Comparison of ENCODE assay signal across 12 mouse cellular contexts in genomic region chr13:59886572-59886971, GRCm38 (mm10).
DNase-seq lines count a peak whose midpoint lies in the region; ATAC-seq and TF ChIP-seq lines count a peak whose summit lies in the region.
"Had no signal": no experiment of that assay in that cellular context is flagged by ENCODE, and none has a peak within 500 bp of the region (broad histone marks: within the 10 kb centered on the region; RNA-seq: fewer than 3 reads in every experiment).

No protein-coding gene starts in this region.

- no peaks in the 10 kb centered on the region for H3K36me3 ChIP-seq in forebrain, postnatal 0 days (ENCODE audit: insufficient read depth)
- H3K36me3 ChIP-seq in forebrain, embryonic 11.5 days (ENCODE audit: control insufficient read depth, insufficient read depth, low read length), result no peaks in the 10 kb centered on the region
- H3K36me3 ChIP-seq: limb, embryonic 15.5 days had no signal

- TF ChIP-seq CTCF in forebrain, postnatal 0 days (IDR thresholded peaks at IDR 0.05; ENCODE audit: low read depth), result peak; percentile 28; the same call in 1 of the 2 replicates
- TF ChIP-seq CTCF in lung, adult 2 months (IDR thresholded peaks at IDR 0.05; ENCODE audit: insufficient read depth, low read length), result 0 out of 2 replicates have a peak, but pooled peaks have one; percentile 11
- TF ChIP-seq CTCF in olfactory bulb, adult 2 months (IDR thresholded peaks at IDR 0.05; ENCODE audit: insufficient read depth, low read depth, low read length), result no peak

- no peaks in the 10 kb centered on the region for H3K9me3 ChIP-seq in forebrain, postnatal 0 days (ENCODE audit: low read length)
- H3K9me3 ChIP-seq in forebrain, embryonic 11.5 days (ENCODE audit: control insufficient read depth, low read length), result no peaks in the 10 kb centered on the region
- H3K9me3 ChIP-seq: limb, embryonic 15.5 days had no signal

- ATAC-seq in forebrain, postnatal 0 days, result no peak
- no peak for ATAC-seq in forebrain, embryonic 11.5 days (replicated peaks; ENCODE audit: low FRiP score)

- WGBS in forebrain, postnatal 0 days, result 51% methylated on average over 3 of the region's 3 CpGs
- WGBS in forebrain, embryonic 11.5 days, result 51% methylated on average over 3 of the region's 3 CpGs
- 61% methylated on average over 3 of the region's 3 CpGs for WGBS in lung, adult 2 months
- 61% methylated on average over 3 of the region's 3 CpGs for WGBS in olfactory bulb, adult 2 months

- H3K4me2 ChIP-seq in forebrain, postnatal 0 days (ENCODE audit: low read depth), result no peak overlapping the region
- no peak overlapping the region for H3K4me2 ChIP-seq in forebrain, embryonic 11.5 days (ENCODE audit: low read depth, low read length, severe bottlenecking)
- H3K4me2 ChIP-seq: limb, embryonic 15.5 days had no signal

- H3K27ac ChIP-seq in forebrain, postnatal 0 days (ENCODE audit: low read depth, low read length), result no peak overlapping the region
- H3K27ac ChIP-seq in forebrain, embryonic 11.5 days (ENCODE audit: low read depth, low read length), result no peak overlapping the region
- peak overlapping the region; percentile 89; the same call in 1 of the 2 replicates for H3K27ac ChIP-seq in olfactory bulb, adult 2 months (ENCODE audit: insufficient read depth, low read depth, low read length)
- H3K27ac ChIP-seq: limb, embryonic 15.5 days had no signal

- no peak for TF ChIP-seq POLR2A in lung, adult 2 months (IDR thresholded peaks at IDR 0.05; ENCODE audit: borderline replicate concordance, extremely low read depth, low read depth, low read length)
- TF ChIP-seq POLR2A in olfactory bulb, adult 2 months (IDR thresholded peaks at IDR 0.05; ENCODE audit: insufficient read depth, low read depth, low read length), result no peak

- H3K27me3 ChIP-seq in forebrain, postnatal 0 days (ENCODE audit: insufficient read depth, low read length), result no peaks in the 10 kb centered on the region
- no peaks in the 10 kb centered on the region for H3K27me3 ChIP-seq in forebrain, embryonic 11.5 days (ENCODE audit: control insufficient read depth, insufficient read depth, low read length)
- H3K27me3 ChIP-seq: limb, embryonic 15.5 days had no signal

- H3K9ac ChIP-seq in forebrain, postnatal 0 days, result no peak overlapping the region
- no peak overlapping the region for H3K9ac ChIP-seq in forebrain, embryonic 11.5 days (ENCODE audit: low read length)
- H3K9ac ChIP-seq: limb, embryonic 15.5 days had no signal

- H3K4me1 ChIP-seq in forebrain, postnatal 0 days (ENCODE audit: insufficient read depth), result peaks cover 4% of the 10 kb centered on the region; the same call in 1 of the 2 replicates
- H3K4me1 ChIP-seq in forebrain, embryonic 11.5 days (replicated peaks; ENCODE audit: control insufficient read depth, insufficient read depth, low read length), result peaks cover 4% of the 10 kb centered on the region
- no peaks in the 10 kb centered on the region for H3K4me1 ChIP-seq in lung, adult 2 months (ENCODE audit: control insufficient read depth, insufficient read depth, low read length)
- peaks cover 5% of the 10 kb centered on the region for H3K4me1 ChIP-seq in olfactory bulb, adult 2 months (ENCODE audit: control insufficient read depth, insufficient read depth, low read length)

- DNase-seq in forebrain, postnatal 0 days, result no peak
- no peak for DNase-seq in forebrain, embryonic 11.5 days (ENCODE audit: low spot score)
- DNase-seq in lung, adult 2 months, result no peak
- no peak for DNase-seq in lung, postnatal 4 days
- DNase-seq in R1 (ENCODE audit: low read depth, low spot score), result peak; percentile 71
- no peak for DNase-seq in thymus, postnatal 25 days
- no peak for DNase-seq in thymus, postnatal 10 days (ENCODE audit: low spot score in 2 of 2)
- DNase-seq: cerebellum, postnatal 36 days; heart, postnatal 4 days; kidney, adult 9 months had no signal

- no peak overlapping the region for H3K4me3 ChIP-seq in forebrain, postnatal 0 days (ENCODE audit: low read depth, low read length)
- H3K4me3 ChIP-seq in forebrain, embryonic 11.5 days (ENCODE audit: low read depth, low read length), result no peak overlapping the region
- no peak overlapping the region for H3K4me3 ChIP-seq in lung, adult 2 months (replicated peaks; ENCODE audit: extremely low read depth, low read depth, low read length)
- no peak overlapping the region for H3K4me3 ChIP-seq in olfactory bulb, adult 2 months (ENCODE audit: insufficient read depth, low read depth, low read length)
- H3K4me3 ChIP-seq: limb, embryonic 15.5 days had no signal
